Mouse (Mus musculus): Measurements from ENCODE around the gene Trpc4ap. TPM values are rescaled to one million over a fixed set of nuclear protein-coding genes. Genes with fewer than 3 reads are reported as not detected.
A peak's percentile ranks its signal among the peaks of the same experiment; 100 is the strongest.

Gene Trpc4ap
- total and polyA plus RNA-seq, 3 experiments, result 60.4 to 187 (median 161) TPM

DNA sequence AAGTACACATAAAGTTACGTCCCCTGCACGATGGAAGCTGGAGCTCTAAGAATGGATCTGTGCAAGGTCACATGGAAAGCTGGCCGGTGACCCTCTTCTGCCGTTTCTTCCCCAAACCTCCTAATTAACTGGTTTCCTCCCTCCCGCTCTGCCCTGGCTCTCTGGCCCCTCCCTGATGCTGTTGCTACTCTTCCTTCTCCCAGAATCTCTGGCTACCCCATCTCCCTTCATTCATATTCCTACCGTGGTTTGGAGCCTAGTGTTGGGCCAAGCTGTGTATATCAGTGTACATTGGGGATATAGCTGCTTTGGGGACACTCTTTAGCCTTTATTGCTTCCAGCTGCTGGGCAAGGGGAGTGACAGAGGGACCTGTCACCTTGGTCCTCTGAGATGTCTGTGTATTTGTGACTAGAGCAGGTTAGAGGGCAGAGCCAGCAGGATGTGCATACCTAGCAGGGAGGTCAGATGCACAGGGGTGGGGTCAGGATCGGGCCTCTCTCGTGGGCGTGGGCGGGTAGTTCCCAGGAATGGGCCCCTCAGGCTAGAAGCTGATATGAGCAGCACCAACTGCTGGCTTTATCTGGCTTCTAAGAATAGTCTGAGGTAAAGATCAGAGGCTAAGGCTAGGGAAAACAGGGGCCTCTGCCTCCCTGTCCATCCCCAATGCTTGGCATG, 87.5 kb downstream of the Trpc4ap start (continued):
- TF ChIP-seq ZKSCAN1 (IDR thresholded peaks at IDR 0.05; ENCODE audit: low read depth, low read length) (no peak), MYB (IDR thresholded peaks at IDR 0.05; ENCODE audit: low read depth, low read length) (peak; percentile 72), JUND (IDR thresholded peaks at IDR 0.05; ENCODE audit: low read depth, low read length) (no peak), MAX (IDR thresholded peaks at IDR 0.05; ENCODE audit: low read length) (no peak), CTCF (IDR thresholded peaks at IDR 0.05 in 2 of 3, conservative IDR thresholded peaks at IDR 0.05 in 1 of 3; ENCODE audit: control insufficient read depth in 1 of 3, insufficient read depth in 1 of 3, low read depth in 2 of 3, low read length in 3 of 3, poor library complexity in 1 of 3, severe bottlenecking in 1 of 3) (no peak)

GRCm38 (mm10) chr2:155603707-155604106, 88.5 kb downstream of the Trpc4ap start:
- Histone ChIP-seq H3K27ac (ENCODE audit: control insufficient read depth, low read depth, low read length) (no peak overlapping the region), H3K36me3 (ENCODE audit: control insufficient read depth in 1 of 2, insufficient read depth in 2 of 2, low read length in 2 of 2) (peaks cover 0 to 16% of the 10 kb centered on the region in 2 experiments; a peak in 2 of 4 replicates), H3K4me1 (ENCODE audit: control insufficient read depth in 1 of 2, insufficient read depth in 2 of 2, low read length in 2 of 2) (peaks cover 12 to 18% of the 10 kb centered on the region in 2 experiments), H3K27me3 (ENCODE audit: control insufficient read depth in 1 of 2, insufficient read depth in 2 of 2, low read length in 2 of 2) (no peaks in the 10 kb centered on the region), H3K9me3 (replicated peaks; ENCODE audit: insufficient read depth, low read length) (no peaks in the 10 kb centered on the region), H3K9ac (ENCODE audit: control insufficient read depth, low read depth, low read length, poor library complexity, severe bottlenecking) (no peak overlapping the region), H3K79me2 (ENCODE audit: control insufficient read depth, insufficient read depth, low read length, poor library complexity) (no peaks in the 10 kb centered on the region), H3K4me3 (ENCODE audit: control insufficient read depth in 1 of 2, insufficient read depth in 1 of 2, low read depth in 2 of 2, low read length in 2 of 2) (no peak overlapping the region)
- DNase-seq (ENCODE audit: low read depth, low spot score), result no peak
- no peak for TF ChIP-seq EP300 (IDR thresholded peaks at IDR 0.05; ENCODE audit: low read depth in 1 of 2, low read length in 2 of 2)
- TF ChIP-seq TCF12 (IDR thresholded peaks at IDR 0.05; ENCODE audit: low read depth, low read length), result no peak
- TF ChIP-seq TBP (IDR thresholded peaks at IDR 0.05; ENCODE audit: low read depth, low read length), result no peak
- no peak for TF ChIP-seq MAFK (IDR thresholded peaks at IDR 0.05; ENCODE audit: borderline replicate concordance, low read depth, low read length)
- TF ChIP-seq ELF1 (IDR thresholded peaks at IDR 0.05; ENCODE audit: low read depth, low read length), result no peak
- no peak for TF ChIP-seq MAZ (IDR thresholded peaks at IDR 0.05; ENCODE audit: low read depth, low read length)
- no peak for TF ChIP-seq ZKSCAN1 (IDR thresholded peaks at IDR 0.05; ENCODE audit: low read depth, low read length)
- TF ChIP-seq SIN3A (IDR thresholded peaks at IDR 0.05; ENCODE audit: low read length), result no peak
- TF ChIP-seq RAD21 (IDR thresholded peaks at IDR 0.05; ENCODE audit: low read depth, low read length), result no peak
- no peak for TF ChIP-seq SMC3 (IDR thresholded peaks at IDR 0.05; ENCODE audit: low read depth, low read length)

GRCm38 (mm10) chr2:155595516-155595915, 96.7 kb downstream of the Trpc4ap start:
- no peak overlapping the region for H3K27ac ChIP-seq (ENCODE audit: control insufficient read depth, low read depth, low read length)

More at GRCm38 (mm10) chr2:155595516-155595915, 96.7 kb downstream of the Trpc4ap start:
- H3K9me3 ChIP-seq (replicated peaks; ENCODE audit: insufficient read depth, low read length), result no peaks in the 10 kb centered on the region
- TF ChIP-seq TAL1 (IDR thresholded peaks at IDR 0.05; ENCODE audit: low read length) (no peak), BHLHE40 (IDR thresholded peaks at IDR 0.05; ENCODE audit: borderline replicate concordance, low read depth, low read length) (no peak), USF2 (IDR thresholded peaks at IDR 0.05; ENCODE audit: borderline replicate concordance in 1 of 2, insufficient read depth in 1 of 2, low read depth in 1 of 2, low read length in 2 of 2) (no peak), ELF1 (IDR thresholded peaks at IDR 0.05; ENCODE audit: low read depth, low read length) (no peak), GATA1 (IDR thresholded peaks at IDR 0.05; ENCODE audit: low read depth, low read length) (no peak)
- H3K4me3 ChIP-seq (ENCODE audit: control insufficient read depth in 1 of 2, insufficient read depth in 1 of 2, low read depth in 2 of 2, low read length in 2 of 2), result no peak overlapping the region
- H3K27me3 ChIP-seq (ENCODE audit: control insufficient read depth in 1 of 2, insufficient read depth in 2 of 2, low read length in 2 of 2), result no peaks in the 10 kb centered on the region
- no peak overlapping the region for H3K9ac ChIP-seq (ENCODE audit: control insufficient read depth, low read depth, low read length, poor library complexity, severe bottlenecking)
- H3K4me1 ChIP-seq (ENCODE audit: control insufficient read depth in 1 of 2, insufficient read depth in 2 of 2, low read length in 2 of 2), result peaks cover 0 to 3% of the 10 kb centered on the region in 2 experiments; a peak in 2 of 4 replicates
- DNase-seq (ENCODE audit: low read depth, low spot score), result no peak
- no peaks in the 10 kb centered on the region; a peak in 1 of 4 replicates for H3K36me3 ChIP-seq (ENCODE audit: control insufficient read depth in 1 of 2, insufficient read depth in 2 of 2, low read length in 2 of 2)
- no peaks in the 10 kb centered on the region; the same call in 1 of the 2 replicates for H3K79me2 ChIP-seq (ENCODE audit: control insufficient read depth, insufficient read depth, low read length, poor library complexity)
